Mouse (Mus musculus): ENCODE measurements at regions not wholly inside any gene's neighbourhood (a gene's known extent, or its start where the extent isn't known, plus 50 kb on each side); places are given as distances from the start of the nearest gene placed in this dataset.
"Not testable (repeated sequence)": the region's sequence is repeated elsewhere in the genome, so short reads cannot be mapped to it uniquely, and the experiment has no call there.

- DNase-seq (ENCODE audit: low spot score), result no peak
- Histone ChIP-seq H3K4me1 (replicated peaks; ENCODE audit: control insufficient read depth, insufficient read depth, low read length) (no peaks in the 10 kb centered on the region), H3K4me2 (replicated peaks; ENCODE audit: low read depth, low read length) (no peak overlapping the region), H3K4me3 (ENCODE audit: low read depth, low read length) (no peak overlapping the region), H3K9me3 (ENCODE audit: control insufficient read depth, low read length) (no peaks in the 10 kb centered on the region), H3K27ac (ENCODE audit: low read depth, low read length) (no peak overlapping the region), H3K9ac (ENCODE audit: low read depth, low read length) (no peak overlapping the region), H3K36me3 (ENCODE audit: control insufficient read depth, insufficient read depth, low read length) (no peaks in the 10 kb centered on the region), H3K27me3 (ENCODE audit: control insufficient read depth, insufficient read depth, low read length) (no peaks in the 10 kb centered on the region)
- no peak for ATAC-seq (ENCODE audit: low FRiP score)
- 93% methylated on average over 2 of the region's 2 CpGs for WGBS
Measured at GRCm38 (mm10) chr12:65371650-65372049, 146.3 kb downstream of the Wdr20rt start.

- ATAC-seq (ENCODE audit: low FRiP score) (no peak), DNase-seq (ENCODE audit: low spot score) (no peak)
- 89% methylated on average over 1 of the region's 1 CpGs for WGBS
- Histone ChIP-seq H3K4me1 (replicated peaks; ENCODE audit: control insufficient read depth, insufficient read depth, low read length) (no peaks in the 10 kb centered on the region), H3K27me3 (ENCODE audit: control insufficient read depth, insufficient read depth, low read length) (no peaks in the 10 kb centered on the region), H3K27ac (ENCODE audit: low read depth, low read length) (no peak overlapping the region), H3K36me3 (ENCODE audit: control insufficient read depth, insufficient read depth, low read length) (no peaks in the 10 kb centered on the region), H3K4me3 (ENCODE audit: low read depth, low read length) (no peak overlapping the region), H3K4me2 (replicated peaks; ENCODE audit: low read depth, low read length) (no peak overlapping the region), H3K9me3 (ENCODE audit: control insufficient read depth, low read length) (no peaks in the 10 kb centered on the region), H3K9ac (ENCODE audit: low read depth, low read length) (no peak overlapping the region)
Measured at GRCm38 (mm10) chr12:65379321-65379720, 154.0 kb downstream of the Wdr20rt start.

- ATAC-seq (ENCODE audit: low FRiP score) (peak; percentile 94), DNase-seq (ENCODE audit: low spot score) (peak; percentile 55)
- Histone ChIP-seq H3K27ac (ENCODE audit: low read depth, low read length) (peak overlapping the region; percentile 45; the same call in 1 of the 2 replicates), H3K4me3 (ENCODE audit: low read depth, low read length) (no peak overlapping the region), H3K4me2 (replicated peaks; ENCODE audit: low read depth, low read length) (no peak overlapping the region), H3K27me3 (ENCODE audit: control insufficient read depth, insufficient read depth, low read length) (no peaks in the 10 kb centered on the region), H3K36me3 (ENCODE audit: control insufficient read depth, insufficient read depth, low read length) (no peaks in the 10 kb centered on the region), H3K9me3 (ENCODE audit: control insufficient read depth, low read length) (no peaks in the 10 kb centered on the region), H3K4me1 (replicated peaks; ENCODE audit: control insufficient read depth, insufficient read depth, low read length) (no peaks in the 10 kb centered on the region), H3K9ac (ENCODE audit: low read depth, low read length) (no peak overlapping the region)
- WGBS, result 43% methylated on average over 5 of the region's 5 CpGs
Measured at GRCm38 (mm10) chr12:65382118-65382791, 156.9 kb downstream of the Wdr20rt start.

GRCm38 (mm10) chr12:65382796-65383195 lies 157.5 kb downstream of the Wdr20rt start:
- H3K27me3 ChIP-seq (ENCODE audit: control insufficient read depth, insufficient read depth, low read length); H3K9ac ChIP-seq (ENCODE audit: low read depth, low read length); H3K4me3 ChIP-seq (ENCODE audit: low read depth, low read length); H3K36me3 ChIP-seq (ENCODE audit: control insufficient read depth, insufficient read depth, low read length); H3K4me1 ChIP-seq (replicated peaks; ENCODE audit: control insufficient read depth, insufficient read depth, low read length); H3K27ac ChIP-seq (ENCODE audit: low read depth, low read length); ATAC-seq (ENCODE audit: low FRiP score); H3K4me2 ChIP-seq (replicated peaks; ENCODE audit: low read depth, low read length); H3K9me3 ChIP-seq (ENCODE audit: control insufficient read depth, low read length); DNase-seq (ENCODE audit: low spot score): not testable (repeated sequence)
- 94% methylated on average over 11 of the region's 11 CpGs for WGBS

- 92% methylated on average over 2 of the region's 2 CpGs for WGBS
- Histone ChIP-seq H3K4me2 (replicated peaks; ENCODE audit: low read depth, low read length) (no peak overlapping the region), H3K4me3 (ENCODE audit: low read depth, low read length) (no peak overlapping the region), H3K9me3 (ENCODE audit: control insufficient read depth, low read length) (no peaks in the 10 kb centered on the region), H3K27ac (ENCODE audit: low read depth, low read length) (no peak overlapping the region), H3K27me3 (ENCODE audit: control insufficient read depth, insufficient read depth, low read length) (no peaks in the 10 kb centered on the region), H3K36me3 (ENCODE audit: control insufficient read depth, insufficient read depth, low read length) (no peaks in the 10 kb centered on the region), H3K9ac (ENCODE audit: low read depth, low read length) (no peak overlapping the region), H3K4me1 (replicated peaks; ENCODE audit: control insufficient read depth, insufficient read depth, low read length) (no peaks in the 10 kb centered on the region)
- ATAC-seq (ENCODE audit: low FRiP score) (no peak), DNase-seq (ENCODE audit: low spot score) (no peak)
Measured at GRCm38 (mm10) chr12:65386005-65386645, 160.8 kb downstream of the Wdr20rt start.

- Histone ChIP-seq H3K27ac (ENCODE audit: low read depth, low read length) (no peak overlapping the region), H3K4me1 (replicated peaks; ENCODE audit: control insufficient read depth, insufficient read depth, low read length) (no peaks in the 10 kb centered on the region), H3K9me3 (ENCODE audit: control insufficient read depth, low read length) (no peaks in the 10 kb centered on the region), H3K4me3 (ENCODE audit: low read depth, low read length) (no peak overlapping the region), H3K27me3 (ENCODE audit: control insufficient read depth, insufficient read depth, low read length) (no peaks in the 10 kb centered on the region), H3K36me3 (ENCODE audit: control insufficient read depth, insufficient read depth, low read length) (no peaks in the 10 kb centered on the region), H3K4me2 (replicated peaks; ENCODE audit: low read depth, low read length) (no peak overlapping the region), H3K9ac (ENCODE audit: low read depth, low read length) (no peak overlapping the region)
- DNase-seq (ENCODE audit: low spot score), result no peak
- ATAC-seq (ENCODE audit: low FRiP score), result no peak
Measured at GRCm38 (mm10) chr12:65387042-65387441, 161.7 kb downstream of the Wdr20rt start.

- Histone ChIP-seq H3K36me3 (ENCODE audit: control insufficient read depth, insufficient read depth, low read length) (no peaks in the 10 kb centered on the region), H3K4me3 (ENCODE audit: low read depth, low read length) (no peak overlapping the region), H3K9ac (ENCODE audit: low read depth, low read length) (no peak overlapping the region), H3K4me1 (replicated peaks; ENCODE audit: control insufficient read depth, insufficient read depth, low read length) (no peaks in the 10 kb centered on the region), H3K27ac (ENCODE audit: low read depth, low read length) (no peak overlapping the region), H3K4me2 (replicated peaks; ENCODE audit: low read depth, low read length) (no peak overlapping the region), H3K27me3 (ENCODE audit: control insufficient read depth, insufficient read depth, low read length) (no peaks in the 10 kb centered on the region), H3K9me3 (ENCODE audit: control insufficient read depth, low read length) (no peaks in the 10 kb centered on the region)
- DNase-seq (ENCODE audit: low spot score), result no peak
- WGBS, result 37% methylated on average over 2 of the region's 2 CpGs
- peak; percentile 53; the same call in 1 of the 2 replicates for ATAC-seq (ENCODE audit: low FRiP score)
Measured at GRCm38 (mm10) chr12:65389512-65389911, 164.2 kb downstream of the Wdr20rt start.

GRCm38 (mm10) chr12:65390330-65390729 lies 165.0 kb downstream of the Wdr20rt start:
- Histone ChIP-seq H3K27me3 (ENCODE audit: control insufficient read depth, insufficient read depth, low read length) (no peaks in the 10 kb centered on the region), H3K9me3 (ENCODE audit: control insufficient read depth, low read length) (no peaks in the 10 kb centered on the region), H3K36me3 (ENCODE audit: control insufficient read depth, insufficient read depth, low read length) (no peaks in the 10 kb centered on the region), H3K4me3 (ENCODE audit: low read depth, low read length) (no peak overlapping the region), H3K4me1 (replicated peaks; ENCODE audit: control insufficient read depth, insufficient read depth, low read length) (no peaks in the 10 kb centered on the region), H3K27ac (ENCODE audit: low read depth, low read length) (no peak overlapping the region), H3K4me2 (replicated peaks; ENCODE audit: low read depth, low read length) (no peak overlapping the region), H3K9ac (ENCODE audit: low read depth, low read length) (no peak overlapping the region)
- ATAC-seq (ENCODE audit: low FRiP score), result no peak
- 84% methylated on average over 6 of the region's 6 CpGs for WGBS
- no peak for DNase-seq (ENCODE audit: low spot score)

Data from hindbrain, embryonic 11.5 days (tissue).